Mouse (Mus musculus) limb, embryonic 15.5 days (tissue): Measurements from ENCODE around the gene Shoc2. TPM values are rescaled to one million over a fixed set of nuclear protein-coding genes. Genes with fewer than 3 reads are reported as not detected.

Experiments used
- ATAC-seq: fragments of 200-750 bp; cut with Nextera tagmentation; 2 replicates; pipeline ENCODE4 v1.8.0; 2017; ENCODE audit warnings: low read depth, moderate TSS enrichment; ENCODE audit not compliant: insufficient number of reproducible peaks, low FRiP score, low TSS enrichment
- H3K27ac ChIP-seq: fragments of 300-500 bp; sonication (generic); 2 replicates; pipeline ENCODE4 v1.5.1; 2015; ENCODE audit warnings: moderate library complexity, mild to moderate bottlenecking, inconsistent platforms
- H3K27me3 ChIP-seq: fragments of 300-500 bp; sonication (generic); 2 replicates; pipeline ENCODE4 v1.6.1; 2015; ENCODE audit warnings: inconsistent platforms
- H3K36me3 ChIP-seq: fragments of 300-500 bp; sonication (generic); 2 replicates; pipeline ENCODE4 v1.6.1; 2015; ENCODE audit warnings: inconsistent platforms
- H3K4me1 ChIP-seq: fragments of 300-500 bp; sonication (generic); 2 replicates; pipeline ENCODE4 v1.6.1; 2015; ENCODE audit warnings: inconsistent platforms
- H3K4me2 ChIP-seq: fragments of 300-500 bp; sonication (generic); 2 replicates; pipeline ENCODE4 v1.6.1; 2015; ENCODE audit warnings: mild to moderate bottlenecking, inconsistent platforms
- H3K4me3 ChIP-seq: fragments of 300-500 bp; sonication (generic); 2 replicates; pipeline ENCODE4 v1.5.1; 2015; ENCODE audit warnings: mild to moderate bottlenecking, inconsistent platforms
- H3K9ac ChIP-seq: fragments of 300-500 bp; sonication (generic); 2 replicates; pipeline ENCODE4 v1.6.1; 2015; ENCODE audit warnings: inconsistent platforms
- H3K9me3 ChIP-seq: fragments of 300-500 bp; sonication (generic); 2 replicates; pipeline ENCODE4 v1.6.1; 2016; ENCODE audit warnings: inconsistent platforms
- WGBS: fragments of 180-500 bp; shearing (Covaris S2); methylation state at CpG from one replicate; pipeline ENCODE4 v1.1.7; 2015; 5-methylcytosine and 5-hydroxymethylcytosine counted together
- polyA plus RNA-seq: library from polyadenylated mRNA; unstranded; fragments of >200 nt; fragmentation: Nextera tagmentation; extraction: Ambion mirVana; gene quantifications from 2 replicates; pipeline ENCODE4 v1.2.1, GENCODE M21; 2015

Shoc2 gene
- polyA plus RNA-seq, 1 experiment from 2014 or later, result 48.9 TPM

- no peak overlapping the region for H3K4me2 ChIP-seq
- no peak overlapping the region for H3K4me3 ChIP-seq
- no peak overlapping the region for H3K27ac ChIP-seq
- H3K9me3 ChIP-seq, result no peaks in the 10 kb centered on the region
- H3K9ac ChIP-seq, result no peak overlapping the region
- peaks cover 9% of the 10 kb centered on the region for H3K36me3 ChIP-seq
- H3K4me1 ChIP-seq, result peaks cover 6% of the 10 kb centered on the region
- no peaks in the 10 kb centered on the region for H3K27me3 ChIP-seq
- 92% methylated on average over 1 of the region's 1 CpGs for WGBS
- ATAC-seq, result no peak
Observed at GRCm38 (mm10) chr19:53983336-53983735, 39.2 kb downstream of the Shoc2 start.

- H3K27me3 ChIP-seq, result no peaks in the 10 kb centered on the region
- H3K27ac ChIP-seq, result no peak overlapping the region
- H3K4me2 ChIP-seq, result no peak overlapping the region
- H3K4me3 ChIP-seq, result no peak overlapping the region
- 96% methylated on average over 3 of the region's 3 CpGs for WGBS
- no peaks in the 10 kb centered on the region for H3K9me3 ChIP-seq
- H3K4me1 ChIP-seq, result peaks cover 6% of the 10 kb centered on the region
- H3K36me3 ChIP-seq, result peaks cover 12% of the 10 kb centered on the region
- no peak for ATAC-seq
- H3K9ac ChIP-seq, result no peak overlapping the region
Observed at GRCm38 (mm10) chr19:53984628-53985027, 40.5 kb downstream of the Shoc2 start.

DNA sequence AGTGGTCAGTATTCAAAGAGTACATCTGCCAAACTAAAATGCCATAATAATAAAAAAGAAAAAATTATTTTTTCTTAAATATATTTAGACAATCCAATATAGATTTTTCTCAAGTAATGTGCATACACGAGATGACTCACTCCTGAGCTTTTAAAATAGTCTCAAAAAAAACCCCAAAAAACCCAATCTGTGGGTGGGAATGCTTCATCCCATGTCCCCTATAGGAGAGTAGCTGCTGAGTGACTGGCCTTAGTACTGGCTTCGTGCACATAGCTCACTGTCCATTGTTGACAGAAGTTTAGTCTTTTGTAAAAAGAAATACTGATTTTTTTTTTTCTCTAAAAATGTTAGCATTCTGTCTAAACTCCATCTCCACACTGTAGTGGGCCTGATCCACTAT, 46.4 kb downstream of the Shoc2 start:
- Histone ChIP-seq H3K27ac (no peak overlapping the region), H3K27me3 (no peaks in the 10 kb centered on the region), H3K36me3 (peaks cover 16% of the 10 kb centered on the region), H3K9ac (no peak overlapping the region), H3K4me1 (no peaks in the 10 kb centered on the region), H3K4me2 (no peak overlapping the region), H3K9me3 (no peaks in the 10 kb centered on the region), H3K4me3 (no peak overlapping the region)
- ATAC-seq, result no peak
- WGBS, result 88% methylated on average over 2 of the region's 2 CpGs

DNA sequence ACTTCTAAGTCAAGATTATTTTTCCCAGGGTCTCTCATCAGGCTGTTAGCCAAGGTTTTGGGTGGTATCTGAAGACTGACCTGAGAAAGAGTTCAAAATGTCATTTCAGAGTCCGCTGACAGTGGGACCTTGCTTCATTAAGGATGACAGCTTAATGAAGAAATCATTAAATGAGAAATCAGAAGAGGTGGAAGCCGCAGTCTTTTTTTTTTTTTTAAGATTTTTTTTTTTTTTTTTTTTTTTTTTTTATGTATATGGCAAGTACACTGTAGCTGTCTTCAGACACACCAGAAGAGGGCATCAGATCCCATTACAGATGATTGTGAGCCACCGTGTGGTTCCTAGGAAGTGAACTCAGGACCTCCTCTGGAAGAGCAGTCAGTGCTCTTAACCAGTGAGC, 49.8 kb downstream of the Shoc2 start:
- Histone ChIP-seq H3K9ac (no peak overlapping the region), H3K27ac (no peak overlapping the region), H3K9me3 (no peaks in the 10 kb centered on the region), H3K4me2 (no peak overlapping the region), H3K27me3 (no peaks in the 10 kb centered on the region), H3K4me1 (no peaks in the 10 kb centered on the region), H3K36me3 (peaks cover 7% of the 10 kb centered on the region; the same call in 1 of the 2 replicates), H3K4me3 (no peak overlapping the region)
- 80% methylated on average over 3 of the region's 3 CpGs for WGBS
- no peak for ATAC-seq

GRCm38 (mm10) chr19:53994276-53994675, 50.2 kb downstream of the Shoc2 start:
- Histone ChIP-seq H3K27ac (no peak overlapping the region), H3K9me3 (no peaks in the 10 kb centered on the region), H3K4me2 (no peak overlapping the region), H3K9ac (no peak overlapping the region), H3K4me1 (no peaks in the 10 kb centered on the region), H3K36me3 (peaks cover 5% of the 10 kb centered on the region; the same call in 1 of the 2 replicates), H3K27me3 (no peaks in the 10 kb centered on the region), H3K4me3 (no peak overlapping the region)
- no peak for ATAC-seq
- WGBS, result 78% methylated on average over 1 of the region's 1 CpGs

- no peak for ATAC-seq
- Histone ChIP-seq H3K4me1 (no peaks in the 10 kb centered on the region), H3K9me3 (no peaks in the 10 kb centered on the region), H3K9ac (no peak overlapping the region), H3K4me3 (no peak overlapping the region), H3K36me3 (0 out of 2 replicates have a peak, but pooled peaks cover 2% of the 10 kb centered on the region), H3K27me3 (no peaks in the 10 kb centered on the region), H3K27ac (no peak overlapping the region), H3K4me2 (no peak overlapping the region)
- 85% methylated on average over 4 of the region's 4 CpGs for WGBS
Observed at GRCm38 (mm10) chr19:54010973-54011372, 66.9 kb downstream of the Shoc2 start.

DNA sequence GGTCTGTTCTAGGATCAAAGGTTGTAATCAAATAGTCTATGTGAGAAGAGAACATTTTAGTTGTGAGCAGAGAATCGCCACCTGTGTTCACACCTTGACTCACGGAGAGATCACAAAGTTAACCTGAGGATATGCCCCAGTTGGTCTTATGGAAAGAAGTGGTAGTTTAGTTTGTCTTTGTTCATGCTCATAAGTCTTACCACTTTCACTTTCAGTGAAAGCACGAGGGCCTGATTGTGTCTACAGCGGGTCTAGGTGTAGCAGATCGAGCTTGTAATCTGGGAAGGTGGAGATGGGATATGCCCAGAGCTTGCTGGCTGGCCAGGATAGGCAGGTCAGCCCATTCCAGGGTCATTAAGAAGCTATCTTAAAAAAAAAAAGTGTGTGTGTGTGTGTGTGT, 70.9 kb downstream of the Shoc2 start:
- Histone ChIP-seq H3K4me1 (no peaks in the 10 kb centered on the region), H3K4me2 (no peak overlapping the region), H3K9me3 (no peaks in the 10 kb centered on the region), H3K27me3 (no peaks in the 10 kb centered on the region), H3K36me3 (0 out of 2 replicates have a peak, but pooled peaks cover 2% of the 10 kb centered on the region), H3K27ac (no peak overlapping the region), H3K9ac (no peak overlapping the region), H3K4me3 (no peak overlapping the region)
- WGBS, result 92% methylated on average over 5 of the region's 5 CpGs
- no peak for ATAC-seq

GRCm38 (mm10) chr19:54015503-54015902, 71.4 kb downstream of the Shoc2 start:
- 91% methylated on average over 5 of the region's 5 CpGs for WGBS
- ATAC-seq, result no peak
- Histone ChIP-seq H3K9me3 (no peaks in the 10 kb centered on the region), H3K4me1 (no peaks in the 10 kb centered on the region), H3K4me2 (no peak overlapping the region), H3K36me3 (0 out of 2 replicates have a peak, but pooled peaks cover 2% of the 10 kb centered on the region), H3K4me3 (no peak overlapping the region), H3K9ac (no peak overlapping the region), H3K27ac (no peak overlapping the region), H3K27me3 (no peaks in the 10 kb centered on the region)

DNA sequence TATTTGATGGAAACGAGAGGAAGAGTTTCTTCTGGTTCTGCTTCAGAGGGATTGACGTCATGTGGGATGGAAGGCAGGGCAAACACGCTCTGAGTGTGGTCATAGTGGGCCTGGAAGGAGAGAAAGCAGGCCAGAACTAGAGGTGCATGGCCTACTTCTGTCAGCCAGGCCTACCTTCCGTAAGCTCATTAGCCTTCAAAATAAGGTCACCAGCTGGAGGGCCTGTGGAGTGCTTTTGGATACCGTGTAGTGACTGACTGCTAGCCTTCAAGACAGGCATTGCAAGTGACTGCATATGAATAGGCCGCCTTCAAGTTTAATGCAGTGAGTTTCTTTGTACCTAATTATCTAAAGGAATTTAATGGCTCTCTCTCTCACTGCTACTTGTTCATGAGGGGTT, 91.0 kb downstream of the Shoc2 start:
- no peak overlapping the region for H3K27ac ChIP-seq
- no peak overlapping the region for H3K4me3 ChIP-seq
- H3K9ac ChIP-seq, result no peak overlapping the region
- H3K4me2 ChIP-seq, result no peak overlapping the region
- peaks cover 23% of the 10 kb centered on the region for H3K36me3 ChIP-seq
- no peaks in the 10 kb centered on the region for H3K27me3 ChIP-seq
- 86% methylated on average over 6 of the region's 6 CpGs for WGBS
- no peaks in the 10 kb centered on the region for H3K4me1 ChIP-seq
- H3K9me3 ChIP-seq, result no peaks in the 10 kb centered on the region
- ATAC-seq, result no peak

DNA sequence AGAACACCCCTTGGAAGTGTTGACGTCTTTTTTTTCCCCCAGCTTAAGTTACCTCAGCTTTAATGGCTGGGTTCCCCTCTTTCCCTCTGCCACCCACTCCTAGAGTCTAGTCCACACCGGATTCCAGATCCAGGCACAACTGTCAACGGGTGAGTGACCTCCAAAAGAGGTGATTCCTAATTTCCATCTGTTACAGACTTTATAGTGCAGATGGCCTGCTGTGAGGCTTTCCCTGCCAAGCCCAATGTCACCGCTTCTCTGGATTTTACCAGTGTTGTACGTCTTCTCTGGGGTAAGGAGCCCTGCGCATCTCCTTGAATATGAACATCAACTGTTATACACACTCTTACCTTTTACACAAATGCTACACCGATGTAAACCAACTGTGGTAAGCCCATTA, 95.3 kb downstream of the Shoc2 start:
- WGBS, result 65% methylated on average over 7 of the region's 7 CpGs
- H3K4me1 ChIP-seq, result peaks cover under 1% of the 10 kb centered on the region; the same call in 1 of the 2 replicates

DNA sequence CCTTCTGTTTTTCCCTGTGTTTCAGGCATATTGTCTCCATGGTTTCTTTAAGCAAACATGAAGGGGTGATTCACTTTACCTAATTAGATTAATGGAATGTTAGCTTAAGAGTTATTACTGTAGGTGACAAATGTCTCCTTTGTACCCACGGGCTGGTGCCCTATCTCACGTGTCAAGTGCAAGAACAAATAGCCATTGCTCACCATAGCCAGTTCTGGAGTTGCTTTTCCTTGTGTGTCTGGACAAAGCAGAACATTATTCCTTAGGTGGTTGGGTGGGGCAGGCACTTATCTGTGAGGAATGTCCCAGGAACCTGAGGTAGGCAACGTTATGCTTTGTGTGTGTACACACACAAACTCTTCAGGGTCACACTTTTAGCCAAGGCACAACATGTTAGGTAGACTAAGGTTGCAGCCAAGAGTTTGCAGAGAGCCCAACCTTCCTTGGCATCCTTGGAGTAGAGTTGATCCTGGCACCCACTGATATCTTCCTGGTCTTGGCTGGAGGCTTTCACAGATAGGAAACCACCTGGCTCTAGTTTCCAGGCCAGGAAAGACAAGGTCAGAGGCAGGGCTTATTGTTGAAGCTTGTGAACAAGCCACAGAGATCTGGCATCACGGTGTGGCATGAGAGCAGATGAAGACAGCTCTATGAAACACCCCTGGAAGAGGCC, 96.4 kb downstream of the Shoc2 start:
- peaks cover 21% of the 10 kb centered on the region for H3K27me3 ChIP-seq
- no peak for ATAC-seq
- WGBS, result 45% methylated on average over 4 of the region's 4 CpGs

More for the DNA sequence above, 95.3 kb downstream of the Shoc2 start:
- Histone ChIP-seq H3K27ac (no peak overlapping the region), H3K4me3 (no peak overlapping the region), H3K9me3 (no peaks in the 10 kb centered on the region), H3K9ac (no peak overlapping the region), H3K4me2 (no peak overlapping the region), H3K36me3 (peaks cover 12% of the 10 kb centered on the region), H3K27me3 (peaks cover 11% of the 10 kb centered on the region)
- ATAC-seq, result no peak

DNA sequence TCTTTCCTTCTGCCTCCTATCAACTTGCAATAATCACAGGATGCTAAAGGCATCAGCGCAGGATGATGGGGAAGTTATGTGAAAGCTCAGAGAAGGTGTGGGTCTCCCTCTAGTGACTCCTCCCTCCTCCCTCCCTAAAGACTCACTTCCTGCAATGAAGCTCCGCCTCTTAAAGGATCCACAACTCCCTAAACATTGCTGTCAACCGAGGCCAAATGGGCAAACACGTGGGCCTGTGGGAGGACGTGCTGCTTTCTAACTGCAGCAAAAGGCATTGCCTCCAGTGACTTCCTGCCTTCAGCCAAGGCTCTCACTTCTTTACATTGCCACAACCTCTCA, 96.9 kb downstream of the Shoc2 start:
- peaks cover 16% of the 10 kb centered on the region for H3K4me1 ChIP-seq
- peaks cover 5% of the 10 kb centered on the region; the same call in 1 of the 2 replicates for H3K36me3 ChIP-seq
- H3K4me3 ChIP-seq, result no peak overlapping the region
- H3K9ac ChIP-seq, result no peak overlapping the region
- H3K9me3 ChIP-seq, result no peaks in the 10 kb centered on the region
- H3K27ac ChIP-seq, result no peak overlapping the region
- 26% methylated on average over 5 of the region's 5 CpGs for WGBS
- ATAC-seq, result no peak
- peaks cover 26% of the 10 kb centered on the region for H3K27me3 ChIP-seq
- no peak overlapping the region for H3K4me2 ChIP-seq

More for the DNA sequence above, 96.4 kb downstream of the Shoc2 start:
- no peaks in the 10 kb centered on the region for H3K9me3 ChIP-seq
- no peak overlapping the region for H3K4me3 ChIP-seq
- no peak overlapping the region for H3K9ac ChIP-seq
- no peak overlapping the region for H3K27ac ChIP-seq
- peaks cover 6% of the 10 kb centered on the region; the same call in 1 of the 2 replicates for H3K36me3 ChIP-seq
- no peak overlapping the region for H3K4me2 ChIP-seq
- H3K4me1 ChIP-seq, result peaks cover 11% of the 10 kb centered on the region

- H3K9me3 ChIP-seq, result no peaks in the 10 kb centered on the region
- peak within 1 kb of the TSS; percentile 28 for H3K9ac ChIP-seq
- H3K27ac ChIP-seq, result no peak within 1 kb of the TSS
- peak within 1 kb of the TSS; percentile 99 for H3K4me2 ChIP-seq
- peaks cover 54% of the 10 kb centered on the region for H3K27me3 ChIP-seq
- H3K4me1 ChIP-seq, result peaks cover 37% of the 10 kb centered on the region
- H3K36me3 ChIP-seq, result no peaks in the 10 kb centered on the region
- no peak for ATAC-seq
- peak within 1 kb of the TSS; percentile 53 for H3K4me3 ChIP-seq
- WGBS, result 70% methylated on average over 5 of the region's 5 CpGs
Observed at GRCm38 (mm10) chr19:54043851-54044250, 99.7 kb downstream of the Shoc2 start, which contains the start of gene Adra2a. Adra2a (plus strand) TSS chr19:54044151.
